Mouse (Mus musculus): ENCODE measurements around the gene Sae1. TPM values are rescaled to one million over a fixed set of nuclear protein-coding genes. Genes with fewer than 3 reads are reported as not detected.

Sae1 gene
- total and polyA plus RNA-seq, 3 experiments = 182 to 287 TPM; not detected in 1

- Histone ChIP-seq H3K36me3 (ENCODE audit: control insufficient read depth in 1 of 2, insufficient read depth in 2 of 2, low read length in 2 of 2) (peaks cover 0 to 25% of the 10 kb centered on the region in 2 experiments; a peak in 2 of 4 replicates), H3K4me1 (ENCODE audit: control insufficient read depth in 1 of 2, insufficient read depth in 2 of 2, low read length in 2 of 2) (peaks cover 9 to 36% of the 10 kb centered on the region in 2 experiments), H3K9me3 (replicated peaks; ENCODE audit: insufficient read depth, low read length) (no peaks in the 10 kb centered on the region), H3K79me2 (ENCODE audit: control insufficient read depth, insufficient read depth, low read length, poor library complexity) (peaks cover 47% of the 10 kb centered on the region), H3K27ac (ENCODE audit: control insufficient read depth, low read depth, low read length) (peak overlapping the region; percentile 96), H3K9ac (ENCODE audit: control insufficient read depth, low read depth, low read length, poor library complexity, severe bottlenecking) (peak overlapping the region; percentile 98), H3K27me3 (ENCODE audit: control insufficient read depth in 1 of 2, insufficient read depth in 2 of 2, low read length in 2 of 2) (no peaks in the 10 kb centered on the region), H3K4me3 (ENCODE audit: control insufficient read depth in 1 of 2, insufficient read depth in 1 of 2, low read depth in 2 of 2, low read length in 2 of 2) (peak overlapping the region; percentile 89 to 93)
- DNase-seq (ENCODE audit: low read depth, low spot score) = peak; percentile 54
- no peak for TF ChIP-seq POLR2AphosphoS2 (IDR thresholded peaks at IDR 0.05; ENCODE audit: low read length)
- TF ChIP-seq HCFC1 (IDR thresholded peaks at IDR 0.05; ENCODE audit: low read depth, low read length) = no peak
- TF ChIP-seq ZMIZ1 (IDR thresholded peaks at IDR 0.05; ENCODE audit: low read depth, low read length) = no peak
- TF ChIP-seq E2F4 (IDR thresholded peaks at IDR 0.05; ENCODE audit: borderline replicate concordance, low read depth, low read length) = no peak
- no peak for TF ChIP-seq MAZ (IDR thresholded peaks at IDR 0.05; ENCODE audit: low read depth, low read length)
- TF ChIP-seq TAL1 (IDR thresholded peaks at IDR 0.05; ENCODE audit: low read length) = no peak
These were observed 14.8 kb upstream of the Sae1 start for GRCm38 (mm10) chr7:16402449-16402848.

GRCm38 (mm10) chr7:16401991-16402431 is 14.4 kb upstream of the Sae1 start:
- TF ChIP-seq GATA1 (IDR thresholded peaks at IDR 0.05; ENCODE audit: low read depth, low read length) (peak; percentile 54), TBP (IDR thresholded peaks at IDR 0.05; ENCODE audit: low read depth, low read length) (peak; percentile 51; the same call in 1 of the 2 replicates), NELFE (IDR thresholded peaks at IDR 0.05; ENCODE audit: low read depth, low read length) (no peak), POLR2A (IDR thresholded peaks at IDR 0.05; ENCODE audit: control insufficient read depth in 1 of 2, insufficient read depth in 1 of 2, low read depth in 1 of 2, low read length in 2 of 2, poor library complexity in 1 of 2) (peak; percentile 66 to 70; a peak in 3 of 4 replicates), TAL1 (IDR thresholded peaks at IDR 0.05; ENCODE audit: low read length) (peak; percentile 79)
- Histone ChIP-seq H3K36me3 (ENCODE audit: control insufficient read depth in 1 of 2, insufficient read depth in 2 of 2, low read length in 2 of 2) (peaks cover 0 to 25% of the 10 kb centered on the region in 2 experiments; a peak in 2 of 4 replicates), H3K9me3 (replicated peaks; ENCODE audit: insufficient read depth, low read length) (no peaks in the 10 kb centered on the region), H3K4me3 (ENCODE audit: control insufficient read depth in 1 of 2, insufficient read depth in 1 of 2, low read depth in 2 of 2, low read length in 2 of 2) (peak overlapping the region; percentile 89 to 93), H3K9ac (ENCODE audit: control insufficient read depth, low read depth, low read length, poor library complexity, severe bottlenecking) (peak overlapping the region; percentile 98), H3K4me1 (ENCODE audit: control insufficient read depth in 1 of 2, insufficient read depth in 2 of 2, low read length in 2 of 2) (peaks cover 9 to 32% of the 10 kb centered on the region in 2 experiments), H3K27me3 (ENCODE audit: control insufficient read depth in 1 of 2, insufficient read depth in 2 of 2, low read length in 2 of 2) (no peaks in the 10 kb centered on the region), H3K79me2 (ENCODE audit: control insufficient read depth, insufficient read depth, low read length, poor library complexity) (peaks cover 46% of the 10 kb centered on the region), H3K27ac (ENCODE audit: control insufficient read depth, low read depth, low read length) (peak overlapping the region; percentile 96)
- peak; percentile 80 for DNase-seq (ENCODE audit: low read depth, low spot score)

- peaks cover 6 to 22% of the 10 kb centered on the region in 2 experiments for H3K4me1 ChIP-seq (ENCODE audit: control insufficient read depth in 1 of 2, insufficient read depth in 2 of 2, low read length in 2 of 2)
- TF ChIP-seq ZMIZ1 (IDR thresholded peaks at IDR 0.05; ENCODE audit: low read depth, low read length) = no peak
- no peak for TF ChIP-seq ZNF384 (IDR thresholded peaks at IDR 0.05; ENCODE audit: low read depth, low read length)
- peak; percentile 85; the same call in 1 of the 2 replicates for TF ChIP-seq UBTF (IDR thresholded peaks at IDR 0.05; ENCODE audit: borderline replicate concordance, insufficient read depth, low read depth, low read length)
- peak; percentile 14; the same call in 1 of the 2 replicates for TF ChIP-seq TAL1 (IDR thresholded peaks at IDR 0.05; ENCODE audit: low read length)
- TF ChIP-seq MXI1 (IDR thresholded peaks at IDR 0.05; ENCODE audit: low read depth, low read length) = no peak
- TF ChIP-seq ETS1 (IDR thresholded peaks at IDR 0.05; ENCODE audit: low read depth, low read length) = no peak
- peak; percentile 76 to 85; a peak in 3 of 4 replicates for TF ChIP-seq POLR2A (IDR thresholded peaks at IDR 0.05; ENCODE audit: control insufficient read depth in 1 of 2, insufficient read depth in 1 of 2, low read depth in 1 of 2, low read length in 2 of 2, poor library complexity in 1 of 2)
- no peak for TF ChIP-seq ZKSCAN1 (IDR thresholded peaks at IDR 0.05; ENCODE audit: low read depth, low read length)
- TF ChIP-seq TCF12 (IDR thresholded peaks at IDR 0.05; ENCODE audit: low read depth, low read length) = no peak
- no peak for TF ChIP-seq ZC3H11A (IDR thresholded peaks at IDR 0.05; ENCODE audit: low read depth, low read length)
- TF ChIP-seq MEF2A (IDR thresholded peaks at IDR 0.05; ENCODE audit: extremely low read depth, insufficient replicate concordance, low read depth, low read length, poor library complexity, severe bottlenecking) = no peak
- no peak for TF ChIP-seq JUND (IDR thresholded peaks at IDR 0.05; ENCODE audit: low read depth, low read length)
- TF ChIP-seq NRF1 (IDR thresholded peaks at IDR 0.05; ENCODE audit: insufficient read depth, low read depth, low read length, poor library complexity, severe bottlenecking) = no peak
- no peak for TF ChIP-seq USF2 (IDR thresholded peaks at IDR 0.05; ENCODE audit: borderline replicate concordance in 1 of 2, insufficient read depth in 1 of 2, low read depth in 1 of 2, low read length in 2 of 2)
- peak; percentile 62; the same call in 1 of the 2 replicates for TF ChIP-seq GATA1 (IDR thresholded peaks at IDR 0.05; ENCODE audit: low read depth, low read length)
These were observed 13.3 kb upstream of the Sae1 start, which contains the start of gene Zc3h4 for GRCm38 (mm10) chr7:16400689-16401611. Zc3h4 (plus strand) TSS chr7:16400910.

More at GRCm38 (mm10) chr7:16400689-16401611, 13.3 kb upstream of the Sae1 start, which contains the start of gene Zc3h4:
- Histone ChIP-seq H3K9ac (ENCODE audit: control insufficient read depth, low read depth, low read length, poor library complexity, severe bottlenecking) (peak within 1 kb of the TSS; percentile 98), H3K4me3 (ENCODE audit: control insufficient read depth in 1 of 2, insufficient read depth in 1 of 2, low read depth in 2 of 2, low read length in 2 of 2) (peak within 1 kb of the TSS; percentile 89 to 93), H3K27ac (ENCODE audit: control insufficient read depth, low read depth, low read length) (peak within 1 kb of the TSS; percentile 96), H3K9me3 (replicated peaks; ENCODE audit: insufficient read depth, low read length) (no peaks in the 10 kb centered on the region), H3K27me3 (ENCODE audit: control insufficient read depth in 1 of 2, insufficient read depth in 2 of 2, low read length in 2 of 2) (no peaks in the 10 kb centered on the region), H3K79me2 (ENCODE audit: control insufficient read depth, insufficient read depth, low read length, poor library complexity) (peaks cover 39% of the 10 kb centered on the region), H3K36me3 (ENCODE audit: control insufficient read depth in 1 of 2, insufficient read depth in 2 of 2, low read length in 2 of 2) (peaks cover 0 to 17% of the 10 kb centered on the region in 2 experiments; a peak in 2 of 4 replicates)
- DNase-seq (ENCODE audit: low read depth, low spot score) = peak; percentile 91
